Mouse (Mus musculus): Measurements from ENCODE around the gene Zfp202.
A peak's percentile ranks its signal among the peaks of the same experiment; 100 is the strongest.
"Not testable (repeated sequence)": the region's sequence is repeated elsewhere in the genome, so short reads cannot be mapped to it uniquely, and the experiment has no call there.

The Zfp202 gene

GRCm38 (mm10) chr9:40192098-40193038, at the start of gene Zfp202:
Gene Zfp202 (plus strand): TSS chr9:40192316.
- DNase-seq: peak; percentile 94

GRCm38 (mm10) chr9:40155118-40155644, 36.9 kb upstream of the Zfp202 start:
- no peak for DNase-seq

- DNase-seq: peak; percentile 57 to 70
Observed at GRCm38 (mm10) chr9:40166446-40166845, 25.7 kb upstream of the Zfp202 start.

- no peak for DNase-seq
Observed at GRCm38 (mm10) chr9:40177017-40177416, 15.1 kb upstream of the Zfp202 start.

- DNase-seq: no peak
Observed at GRCm38 (mm10) chr9:40180620-40181019, 11.5 kb upstream of the Zfp202 start, which contains the start of gene Olfr986. Gene Olfr986 (plus strand): TSS chr9:40180920.

- DNase-seq: not testable (repeated sequence)
Observed at GRCm38 (mm10) chr9:40185166-40185565, 7.0 kb upstream of the Zfp202 start.

GRCm38 (mm10) chr9:40191086-40191876, 835 bp upstream of the Zfp202 start:
- no peak for DNase-seq

- no peak for DNase-seq
Observed at GRCm38 (mm10) chr9:40195981-40196380, 3.9 kb downstream of the Zfp202 start.

- no peak for DNase-seq
Observed at GRCm38 (mm10) chr9:40206546-40206950, 14.4 kb downstream of the Zfp202 start.

- DNase-seq: no peak
Observed at GRCm38 (mm10) chr9:40210744-40211143, 18.6 kb downstream of the Zfp202 start.

- no peak for DNase-seq
Observed at GRCm38 (mm10) chr9:40214058-40214457, 21.9 kb downstream of the Zfp202 start.

GRCm38 (mm10) chr9:40216651-40217050, 24.5 kb downstream of the Zfp202 start:
- DNase-seq: no peak

- DNase-seq: peak in 1 of 2 experiments; percentile 47
Observed at GRCm38 (mm10) chr9:40224289-40224688, 32.2 kb downstream of the Zfp202 start.

- peak; percentile 76 to 78 for DNase-seq
Observed at GRCm38 (mm10) chr9:40227874-40228789, 36.0 kb downstream of the Zfp202 start.

- DNase-seq: no peak
Observed at GRCm38 (mm10) chr9:40228804-40229331, 36.8 kb downstream of the Zfp202 start.

- DNase-seq: no peak
Observed at GRCm38 (mm10) chr9:40229479-40229878, 37.4 kb downstream of the Zfp202 start.

- no peak for DNase-seq
Observed at GRCm38 (mm10) chr9:40231019-40231418, 38.9 kb downstream of the Zfp202 start.

GRCm38 (mm10) chr9:40234233-40235072, 42.3 kb downstream of the Zfp202 start:
- DNase-seq: no peak

GRCm38 (mm10) chr9:40235220-40235619, 43.1 kb downstream of the Zfp202 start:
- no peak for DNase-seq

- DNase-seq: no peak
Observed at GRCm38 (mm10) chr9:40239749-40240148, 47.6 kb downstream of the Zfp202 start.

GRCm38 (mm10) chr9:40240311-40240710, 48.2 kb downstream of the Zfp202 start:
- no peak for DNase-seq

Measured in cerebellum, postnatal 10 days (tissue).